Mouse (Mus musculus): ENCODE data around the gene Ctsh. TPM values are rescaled to one million over a fixed set of nuclear protein-coding genes. Genes with fewer than 3 reads are reported as not detected.
"Not testable (repeated sequence)": the region's sequence is repeated elsewhere in the genome, so short reads cannot be mapped to it uniquely, and the experiment has no call there.

Ctsh gene
- polyA plus RNA-seq, 1 experiment from 2014 or later, result 30.8 TPM

DNA sequence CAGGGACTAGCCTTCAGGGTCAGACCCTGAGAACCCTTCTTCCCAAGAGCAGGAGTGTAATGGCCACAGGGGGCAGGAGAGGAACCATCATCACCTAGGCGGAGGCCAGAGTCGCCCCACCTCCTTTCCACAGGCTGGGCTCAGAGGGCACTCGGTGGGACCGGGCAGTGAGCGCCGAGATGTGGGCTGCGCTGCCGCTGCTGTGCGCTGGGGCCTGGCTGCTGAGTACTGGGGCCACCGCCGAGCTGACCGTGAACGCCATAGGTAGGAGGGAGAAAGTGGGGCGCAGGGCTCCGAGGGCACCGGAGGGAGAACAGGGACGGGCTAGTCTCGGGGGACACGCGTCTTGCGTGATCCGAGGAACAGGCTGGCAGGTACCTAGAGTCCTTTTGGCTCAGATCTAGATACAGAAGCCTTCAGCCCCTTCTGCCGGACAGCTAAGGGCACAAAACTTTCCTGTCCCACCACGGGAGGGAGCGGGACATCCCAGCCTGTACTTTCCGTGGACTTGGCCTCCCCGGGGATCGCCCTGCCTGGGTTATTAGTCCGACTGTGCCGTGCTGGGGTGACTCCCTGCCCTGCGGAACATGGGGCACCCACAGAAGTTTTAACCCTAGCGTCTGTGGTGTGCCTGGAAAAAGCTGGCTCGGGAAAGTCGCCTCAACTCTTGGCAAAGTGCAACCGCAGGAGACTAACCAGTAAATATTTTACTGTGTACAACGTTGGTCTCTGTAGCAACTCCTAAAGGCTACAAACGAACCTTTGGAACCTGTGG, 606 bp downstream of the Ctsh start:
- Histone ChIP-seq H3K4me2 (replicated peaks) (peak overlapping the region; percentile 67), H3K9me3 (ENCODE audit: control insufficient read depth, low read length) (no peaks in the 10 kb centered on the region), H3K27ac (no peak overlapping the region), H3K27me3 (ENCODE audit: control insufficient read depth, insufficient read depth, low read length) (peaks cover 5% of the 10 kb centered on the region; the same call in 1 of the 2 replicates), H3K36me3 (replicated peaks; ENCODE audit: control insufficient read depth, insufficient read depth) (no peaks in the 10 kb centered on the region), H3K4me1 (replicated peaks; ENCODE audit: control insufficient read depth, insufficient read depth, low read length) (peaks cover 8% of the 10 kb centered on the region; the same call in 1 of the 2 replicates), H3K9ac (peak overlapping the region; percentile 47), H3K4me3 (replicated peaks; ENCODE audit: low read length) (peak overlapping the region; percentile 34)
- under 1% methylated on average over 37 of the region's 37 CpGs for WGBS
- no peak for DNase-seq (ENCODE audit: low spot score)
- ATAC-seq (ENCODE audit: low FRiP score), result peak; percentile 60; the same call in 1 of the 2 replicates

DNA sequence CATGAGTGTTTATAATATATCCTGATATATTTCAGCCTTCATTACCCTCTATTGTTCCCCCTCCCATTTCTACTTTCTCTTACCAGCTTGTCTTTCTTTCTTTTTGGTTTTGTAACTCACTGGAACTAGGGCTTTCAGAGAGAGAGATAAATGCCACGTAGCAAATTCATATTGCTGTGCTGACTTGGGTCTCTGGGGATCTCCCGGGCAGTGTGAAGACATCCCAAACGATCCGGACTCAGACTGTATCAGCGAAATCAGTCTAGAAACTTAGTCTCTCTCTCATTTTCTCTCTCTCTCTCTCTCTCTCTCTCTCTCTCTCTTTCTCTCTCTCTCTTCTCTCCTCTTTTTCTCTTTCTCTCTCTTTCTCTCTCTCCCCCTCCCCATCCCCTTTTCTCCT, 1.5 kb downstream of the Ctsh start:
- 49% methylated on average over 5 of the region's 5 CpGs for WGBS

DNA sequence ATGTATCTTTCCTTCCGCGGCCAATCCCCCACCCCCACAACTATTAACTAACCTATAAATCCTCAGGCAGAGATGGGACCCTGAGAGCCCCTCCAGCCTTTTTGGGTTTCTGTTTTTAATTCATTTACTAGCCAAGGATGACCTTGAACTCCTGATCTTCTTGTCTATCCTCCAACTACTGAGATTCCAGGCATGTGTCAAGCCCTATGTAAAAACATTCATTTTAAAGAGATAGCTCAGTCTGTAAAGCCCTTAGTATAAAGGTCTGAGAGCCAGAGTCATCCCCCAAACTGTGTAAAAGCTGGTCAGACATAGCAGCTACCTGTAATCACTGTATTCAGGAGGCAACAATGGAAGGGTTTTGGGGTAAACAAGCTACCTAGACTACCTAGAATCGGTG, 2.0 kb downstream of the Ctsh start:
- ATAC-seq (ENCODE audit: low FRiP score) (no peak), DNase-seq (ENCODE audit: low spot score) (no peak)
- Histone ChIP-seq H3K27me3 (ENCODE audit: control insufficient read depth, insufficient read depth, low read length) (peaks cover 5% of the 10 kb centered on the region; the same call in 1 of the 2 replicates), H3K4me1 (replicated peaks; ENCODE audit: control insufficient read depth, insufficient read depth, low read length) (peaks cover 8% of the 10 kb centered on the region; the same call in 1 of the 2 replicates), H3K27ac (no peak overlapping the region), H3K4me3 (replicated peaks; ENCODE audit: low read length) (no peak overlapping the region), H3K9me3 (ENCODE audit: control insufficient read depth, low read length) (no peaks in the 10 kb centered on the region), H3K36me3 (replicated peaks; ENCODE audit: control insufficient read depth, insufficient read depth) (no peaks in the 10 kb centered on the region), H3K4me2 (replicated peaks) (no peak overlapping the region), H3K9ac (no peak overlapping the region)
- WGBS, result 85% methylated on average over 3 of the region's 3 CpGs

More for the DNA sequence above, 1.5 kb downstream of the Ctsh start:
- H3K4me2 ChIP-seq (replicated peaks), result peak overlapping the region; percentile 67; the same call in 1 of the 2 replicates
- no peak for DNase-seq (ENCODE audit: low spot score)
- H3K9ac ChIP-seq, result no peak overlapping the region
- peaks cover 5% of the 10 kb centered on the region; the same call in 1 of the 2 replicates for H3K27me3 ChIP-seq (ENCODE audit: control insufficient read depth, insufficient read depth, low read length)
- no peaks in the 10 kb centered on the region for H3K9me3 ChIP-seq (ENCODE audit: control insufficient read depth, low read length)
- no peaks in the 10 kb centered on the region for H3K36me3 ChIP-seq (replicated peaks; ENCODE audit: control insufficient read depth, insufficient read depth)
- no peak overlapping the region for H3K27ac ChIP-seq
- ATAC-seq (ENCODE audit: low FRiP score), result no peak
- peaks cover 8% of the 10 kb centered on the region; the same call in 1 of the 2 replicates for H3K4me1 ChIP-seq (replicated peaks; ENCODE audit: control insufficient read depth, insufficient read depth, low read length)
- H3K4me3 ChIP-seq (replicated peaks; ENCODE audit: low read length), result no peak overlapping the region

DNA sequence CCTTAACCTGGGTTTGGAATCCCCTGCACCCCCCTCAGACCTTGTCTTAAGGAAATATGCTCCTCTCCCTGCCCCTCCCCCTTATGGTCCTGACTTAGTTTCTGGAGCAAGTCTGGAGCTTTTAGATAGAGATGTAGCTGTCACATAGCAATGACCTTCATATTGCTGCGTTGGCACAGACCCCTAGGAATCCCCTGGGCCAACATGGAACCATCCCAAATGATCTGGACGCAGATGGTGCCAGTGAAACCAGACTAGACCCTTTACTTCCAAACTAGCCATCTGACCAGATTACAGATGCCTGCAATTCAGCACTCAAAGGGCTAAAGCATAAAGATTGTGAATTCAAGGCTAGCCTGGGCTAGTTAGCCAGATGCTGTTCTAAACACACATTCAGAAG, 2.8 kb downstream of the Ctsh start:
- Histone ChIP-seq H3K4me1 (replicated peaks; ENCODE audit: control insufficient read depth, insufficient read depth, low read length) (peaks cover 8% of the 10 kb centered on the region; the same call in 1 of the 2 replicates), H3K9me3 (ENCODE audit: control insufficient read depth, low read length) (no peaks in the 10 kb centered on the region), H3K27me3 (ENCODE audit: control insufficient read depth, insufficient read depth, low read length) (peaks cover 5% of the 10 kb centered on the region; the same call in 1 of the 2 replicates), H3K4me2 (replicated peaks) (no peak overlapping the region), H3K27ac (no peak overlapping the region), H3K9ac (no peak overlapping the region), H3K36me3 (replicated peaks; ENCODE audit: control insufficient read depth, insufficient read depth) (no peaks in the 10 kb centered on the region), H3K4me3 (replicated peaks; ENCODE audit: low read length) (no peak overlapping the region)
- WGBS, result 80% methylated on average over 2 of the region's 2 CpGs
- DNase-seq (ENCODE audit: low spot score) (no peak), ATAC-seq (ENCODE audit: low FRiP score) (no peak)

DNA sequence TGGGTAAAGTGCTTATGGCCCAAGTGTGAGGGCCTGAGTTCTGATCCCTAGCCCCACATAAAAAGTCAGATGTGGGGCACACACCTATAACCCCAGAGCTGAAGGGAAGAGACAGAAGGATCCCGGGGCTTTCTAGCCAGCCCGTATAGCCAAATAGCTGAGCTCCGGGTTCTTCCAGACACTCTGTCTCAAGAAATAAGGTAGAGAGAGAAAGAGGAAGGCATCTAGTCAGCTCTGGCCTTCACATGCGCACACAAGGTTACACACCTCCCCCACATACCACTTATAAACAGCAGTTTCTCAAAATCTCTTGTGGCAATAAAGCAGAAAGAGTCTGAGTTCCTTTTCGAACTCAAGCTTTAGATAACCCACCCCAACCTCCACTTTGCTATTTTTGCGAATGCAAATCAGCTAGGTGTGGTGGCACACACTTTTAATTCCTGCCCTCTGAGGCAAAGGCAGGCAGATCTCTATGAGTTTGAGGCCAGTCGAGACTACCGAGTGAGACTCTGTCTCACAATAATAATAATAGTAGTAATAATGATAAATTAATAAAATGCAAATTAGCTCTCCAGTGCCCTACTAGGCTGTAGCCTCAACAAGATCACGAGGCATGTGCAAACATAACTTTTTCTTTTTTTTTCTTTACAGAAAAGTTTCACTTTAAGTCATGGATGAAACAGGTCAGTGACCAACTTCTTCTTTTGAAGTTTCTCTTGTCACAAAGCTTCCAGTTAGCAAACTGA, 6.0 kb downstream of the Ctsh start:
- Histone ChIP-seq H3K9me3 (ENCODE audit: control insufficient read depth, low read length) (no peaks in the 10 kb centered on the region), H3K4me3 (replicated peaks; ENCODE audit: low read length) (no peak overlapping the region), H3K27me3 (ENCODE audit: control insufficient read depth, insufficient read depth, low read length) (no peaks in the 10 kb centered on the region; the same call in 1 of the 2 replicates), H3K36me3 (replicated peaks; ENCODE audit: control insufficient read depth, insufficient read depth) (no peaks in the 10 kb centered on the region), H3K4me1 (replicated peaks; ENCODE audit: control insufficient read depth, insufficient read depth, low read length) (peaks cover under 1% of the 10 kb centered on the region; the same call in 1 of the 2 replicates), H3K9ac (no peak overlapping the region), H3K4me2 (replicated peaks) (no peak overlapping the region), H3K27ac (no peak overlapping the region)
- WGBS, result 91% methylated on average over 9 of the region's 9 CpGs
- ATAC-seq (ENCODE audit: low FRiP score) (no peak), DNase-seq (ENCODE audit: low spot score) (no peak)

DNA sequence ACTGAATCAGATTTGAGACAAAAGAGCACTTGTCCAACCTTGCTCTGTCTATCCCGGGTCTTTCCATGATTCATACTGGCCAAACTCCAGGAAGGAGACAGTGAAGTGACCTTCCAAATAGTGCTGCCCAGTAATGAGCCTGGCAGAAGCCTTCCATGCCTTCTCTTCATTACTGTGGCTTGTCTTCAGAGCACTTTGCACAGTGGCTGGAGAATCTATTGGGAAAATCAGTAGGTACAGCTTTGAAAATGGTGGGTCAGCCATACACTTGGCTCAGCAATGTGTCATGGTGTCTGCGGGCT, 6.6 kb downstream of the Ctsh start:
- DNase-seq (ENCODE audit: low spot score), result no peak
- ATAC-seq (ENCODE audit: low FRiP score), result no peak
- WGBS, result 90% methylated on average over 2 of the region's 2 CpGs

DNA sequence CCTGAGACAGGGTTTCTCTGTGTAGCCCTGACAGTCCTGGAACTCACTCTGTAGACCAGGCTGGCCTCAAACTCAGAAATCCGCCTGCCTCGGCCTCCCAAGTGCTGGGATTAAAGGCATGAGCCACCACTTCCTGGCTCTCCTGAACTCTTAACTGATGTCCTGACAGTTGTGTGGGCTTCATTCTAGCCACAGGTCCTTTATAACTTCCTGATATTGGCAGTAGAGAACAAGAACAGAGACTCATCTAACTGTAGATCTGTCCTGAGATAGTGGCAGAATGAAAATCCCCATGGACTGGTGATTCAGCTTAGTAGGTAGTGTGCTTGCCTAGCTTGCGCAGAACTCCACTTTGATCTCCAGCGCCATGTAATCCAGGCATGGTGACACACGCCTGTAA, 7.0 kb downstream of the Ctsh start:
- H3K4me3 ChIP-seq (replicated peaks; ENCODE audit: low read length); ATAC-seq (ENCODE audit: low FRiP score); H3K4me2 ChIP-seq (replicated peaks); H3K9me3 ChIP-seq (ENCODE audit: control insufficient read depth, low read length); H3K4me1 ChIP-seq (replicated peaks; ENCODE audit: control insufficient read depth, insufficient read depth, low read length); H3K27me3 ChIP-seq (ENCODE audit: control insufficient read depth, insufficient read depth, low read length); DNase-seq (ENCODE audit: low spot score); H3K27ac ChIP-seq; H3K36me3 ChIP-seq (replicated peaks; ENCODE audit: control insufficient read depth, insufficient read depth); H3K9ac ChIP-seq: not testable (repeated sequence)
- WGBS, result 95% methylated on average over 5 of the region's 5 CpGs

More for the DNA sequence above, 6.6 kb downstream of the Ctsh start:
- no peaks in the 10 kb centered on the region for H3K27me3 ChIP-seq (ENCODE audit: control insufficient read depth, insufficient read depth, low read length)
- no peak overlapping the region for H3K9ac ChIP-seq
- H3K36me3 ChIP-seq (replicated peaks; ENCODE audit: control insufficient read depth, insufficient read depth), result no peaks in the 10 kb centered on the region
- no peak overlapping the region for H3K27ac ChIP-seq
- no peaks in the 10 kb centered on the region for H3K4me1 ChIP-seq (replicated peaks; ENCODE audit: control insufficient read depth, insufficient read depth, low read length)
- H3K4me2 ChIP-seq (replicated peaks), result no peak overlapping the region
- H3K9me3 ChIP-seq (ENCODE audit: control insufficient read depth, low read length), result no peaks in the 10 kb centered on the region
- no peak overlapping the region for H3K4me3 ChIP-seq (replicated peaks; ENCODE audit: low read length)

DNA sequence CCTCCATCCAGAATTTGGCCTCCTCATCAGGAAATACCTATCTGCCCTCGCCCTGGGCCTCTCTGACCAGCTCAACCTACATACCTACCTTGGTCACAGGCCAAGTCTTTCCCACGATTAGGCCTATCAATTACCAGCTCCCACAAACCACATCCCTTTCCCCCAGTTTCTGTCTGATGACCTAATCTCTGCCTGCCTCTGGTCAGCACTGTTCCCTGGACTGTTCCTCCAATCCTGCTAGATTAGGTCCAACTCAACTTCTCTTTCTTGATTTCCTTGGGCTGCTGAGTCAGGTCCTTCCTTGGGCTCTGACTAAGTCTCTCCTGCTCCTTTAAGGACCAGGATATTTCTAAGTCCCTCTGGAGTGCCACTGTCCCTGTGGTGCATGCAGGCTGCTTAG, 13.4 kb downstream of the Ctsh start:
- Histone ChIP-seq H3K4me1 (replicated peaks; ENCODE audit: control insufficient read depth, insufficient read depth, low read length) (no peaks in the 10 kb centered on the region), H3K9ac (no peak overlapping the region), H3K36me3 (replicated peaks; ENCODE audit: control insufficient read depth, insufficient read depth) (no peaks in the 10 kb centered on the region), H3K4me3 (replicated peaks; ENCODE audit: low read length) (no peak overlapping the region), H3K27ac (no peak overlapping the region), H3K9me3 (ENCODE audit: control insufficient read depth, low read length) (no peaks in the 10 kb centered on the region), H3K4me2 (replicated peaks) (no peak overlapping the region), H3K27me3 (ENCODE audit: control insufficient read depth, insufficient read depth, low read length) (no peaks in the 10 kb centered on the region)
- DNase-seq (ENCODE audit: low spot score) (no peak), ATAC-seq (ENCODE audit: low FRiP score) (no peak)
- 80% methylated on average over 2 of the region's 2 CpGs for WGBS

DNA sequence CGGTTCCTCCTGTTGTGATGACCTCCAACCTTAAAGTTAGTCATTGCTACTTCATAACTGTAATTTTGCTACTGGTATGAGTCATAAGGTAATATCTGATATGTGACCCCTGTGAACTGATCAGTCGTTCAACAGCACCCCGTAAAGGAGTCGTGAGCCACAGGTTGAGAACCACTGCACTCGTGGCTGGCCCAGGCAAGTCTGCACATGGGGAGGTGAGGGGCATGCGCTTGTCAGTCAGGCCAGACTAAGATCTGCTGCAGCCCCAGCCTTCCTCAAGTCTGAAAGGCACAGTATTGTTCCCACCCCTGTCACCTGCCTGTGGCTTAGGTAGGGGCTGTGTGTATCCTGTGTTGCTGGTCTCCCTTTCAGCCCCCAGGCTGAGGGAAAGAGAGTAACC, 14.8 kb downstream of the Ctsh start:
- no peaks in the 10 kb centered on the region for H3K9me3 ChIP-seq (ENCODE audit: control insufficient read depth, low read length)
- H3K9ac ChIP-seq, result no peak overlapping the region
- no peaks in the 10 kb centered on the region for H3K27me3 ChIP-seq (ENCODE audit: control insufficient read depth, insufficient read depth, low read length)
- H3K27ac ChIP-seq, result no peak overlapping the region
- ATAC-seq (ENCODE audit: low FRiP score), result no peak
- 91% methylated on average over 6 of the region's 6 CpGs for WGBS
- no peaks in the 10 kb centered on the region for H3K36me3 ChIP-seq (replicated peaks; ENCODE audit: control insufficient read depth, insufficient read depth)
- H3K4me3 ChIP-seq (replicated peaks; ENCODE audit: low read length), result no peak overlapping the region
- DNase-seq (ENCODE audit: low spot score), result no peak
- no peaks in the 10 kb centered on the region for H3K4me1 ChIP-seq (replicated peaks; ENCODE audit: control insufficient read depth, insufficient read depth, low read length)
- H3K4me2 ChIP-seq (replicated peaks), result no peak overlapping the region
